Mouse (Mus musculus) small intestine, adult 2 months (tissue): Measurements from ENCODE around the gene Myo1g.

Experiments used
- CTCF ChIP-seq: fragments of 200-500 bp; IDR thresholded peaks from 2 replicates; pipeline ENCODE4 v1.5.1; 2012; ENCODE audit warnings: low read depth, mild to moderate bottlenecking, control low read depth, inconsistent platforms, low read length, moderate library complexity, mixed read lengths; ENCODE audit not compliant: insufficient replicate concordance, insufficient read length; ENCODE audit errors: extremely low read depth
- POLR2A ChIP-seq: fragments of 200-500 bp; IDR thresholded peaks from 2 replicates; pipeline ENCODE4 v1.6.1; 2012; ENCODE audit warnings: low read depth, mild to moderate bottlenecking, control low read depth, inconsistent platforms, low read length, moderate library complexity

DNA sequence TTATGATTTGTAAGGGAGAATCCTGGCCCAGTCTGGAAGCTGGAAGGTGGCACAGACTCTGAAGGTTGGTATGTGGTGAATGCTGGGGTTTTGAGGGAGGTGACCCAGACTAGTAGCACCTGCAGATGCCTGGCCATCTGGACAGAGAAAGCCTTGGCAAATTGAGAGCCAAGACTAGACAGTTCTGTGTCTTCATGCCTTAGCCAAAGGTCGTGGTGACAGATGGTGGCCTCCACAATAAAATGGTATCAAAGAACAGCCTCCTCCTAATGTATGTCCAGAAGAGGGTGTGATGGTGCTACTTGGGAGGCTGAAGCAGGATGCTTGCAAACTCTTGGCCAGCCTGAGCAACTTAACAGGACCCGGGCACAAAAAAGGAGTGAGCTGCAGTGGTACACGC is 16.5 kb downstream of the Myo1g start:
- TF ChIP-seq CTCF (no peak), POLR2A (no peak)
